ENCODE assay signal across 7 mouse cellular contexts in genomic region chrX:136741651-136742201, GRCm38 (mm10). TPM values are rescaled to one million over a fixed set of nuclear protein-coding genes. Genes with fewer than 3 reads are reported as not detected.
DNase-seq lines count a peak whose midpoint lies in the region; ATAC-seq lines count a peak whose summit lies in the region.

No protein-coding gene starts in this region.

- DNase-seq in adrenal gland, adult 2 months: peak; percentile 91
- peak; percentile 76 for DNase-seq in embryo, embryonic 10 days (ENCODE audit: low spot score)
- DNase-seq in gastrocnemius, postnatal 10 days: peak; percentile 73
- DNase-seq in spleen, postnatal 36 days (ENCODE audit: low spot score in 2 of 2): peak; percentile 77 to 83

- H3K4me1 ChIP-seq in intestine, embryonic 16.5 days (ENCODE audit: control insufficient read depth, insufficient read depth, low read length): peaks cover 3% of the 10 kb centered on the region; the same call in 1 of the 2 replicates
- H3K4me1 ChIP-seq in limb, embryonic 15.5 days: 0 out of 2 replicates have a peak, but pooled peaks cover 2% of the 10 kb centered on the region
- peaks cover 7% of the 10 kb centered on the region for H3K4me1 ChIP-seq in midbrain, embryonic 16.5 days (ENCODE audit: control insufficient read depth, insufficient read depth, low read length)

- peak overlapping the region; percentile 45 for H3K4me2 ChIP-seq in intestine, embryonic 16.5 days (ENCODE audit: low read depth, low read length)
- H3K4me2 ChIP-seq in limb, embryonic 15.5 days: peak overlapping the region; percentile 36
- peak overlapping the region; percentile 58 for H3K4me2 ChIP-seq in midbrain, embryonic 16.5 days (ENCODE audit: low read length)

- H3K4me3 ChIP-seq in intestine, embryonic 16.5 days (ENCODE audit: low read length): peak overlapping the region; percentile 49
- H3K4me3 ChIP-seq in limb, embryonic 15.5 days: peak overlapping the region; percentile 50
- peak overlapping the region; percentile 50 for H3K4me3 ChIP-seq in midbrain, embryonic 16.5 days (ENCODE audit: low read depth, low read length)

- no peaks in the 10 kb centered on the region for H3K36me3 ChIP-seq in intestine, embryonic 16.5 days (ENCODE audit: control insufficient read depth, insufficient read depth, low read length)
- no peaks in the 10 kb centered on the region for H3K36me3 ChIP-seq in limb, embryonic 15.5 days
- H3K36me3 ChIP-seq in midbrain, embryonic 16.5 days (ENCODE audit: control insufficient read depth, insufficient read depth, low read length): no peaks in the 10 kb centered on the region

- H3K27me3 ChIP-seq in intestine, embryonic 16.5 days (replicated peaks; ENCODE audit: control insufficient read depth, insufficient read depth, low read length): no peaks in the 10 kb centered on the region
- no peaks in the 10 kb centered on the region for H3K27me3 ChIP-seq in limb, embryonic 15.5 days
- no peaks in the 10 kb centered on the region for H3K27me3 ChIP-seq in midbrain, embryonic 16.5 days (ENCODE audit: control insufficient read depth, insufficient read depth, low read depth, low read length)

- H3K9me3 ChIP-seq in intestine, embryonic 16.5 days (ENCODE audit: control insufficient read depth, low read length): no peaks in the 10 kb centered on the region
- H3K9me3 ChIP-seq in limb, embryonic 15.5 days: no peaks in the 10 kb centered on the region
- H3K9me3 ChIP-seq in midbrain, embryonic 16.5 days (replicated peaks; ENCODE audit: control insufficient read depth, low read length, poor library complexity, severe bottlenecking): no peaks in the 10 kb centered on the region

- H3K9ac ChIP-seq in intestine, embryonic 16.5 days (ENCODE audit: low read depth, low read length): peak overlapping the region; percentile 69
- H3K9ac ChIP-seq in limb, embryonic 15.5 days: 0 out of 2 replicates have a peak overlapping the region, but pooled peaks have one; percentile 35
- peak overlapping the region; percentile 69 for H3K9ac ChIP-seq in midbrain, embryonic 16.5 days (ENCODE audit: low read depth, low read length)

- H3K27ac ChIP-seq in intestine, embryonic 16.5 days (ENCODE audit: low read length): peak overlapping the region; percentile 91
- peak overlapping the region; percentile 95 for H3K27ac ChIP-seq in limb, embryonic 15.5 days
- peak overlapping the region; percentile 92 for H3K27ac ChIP-seq in midbrain, embryonic 16.5 days (ENCODE audit: low read length)

- 21% methylated on average over 45 of the region's 46 CpGs for WGBS in intestine, embryonic 16.5 days
- WGBS in limb, embryonic 15.5 days: 27% methylated on average over 44 of the region's 46 CpGs
- 22% methylated on average over 42 of the region's 46 CpGs for WGBS in midbrain, embryonic 16.5 days

- ATAC-seq in intestine, embryonic 16.5 days: peak; percentile 80
- peak; percentile 81 for ATAC-seq in limb, embryonic 15.5 days (ENCODE audit: insufficient number of reproducible peaks, low FRiP score, low TSS enrichment, low read depth)
- peak; percentile 86 for ATAC-seq in midbrain, embryonic 16.5 days

RNA-seq across cellular contexts. Expression of gene Morf4l2, which starts 1.8 kb away (rescaled TPM):
- total RNA-seq in adrenal gland, adult 2 months (2021): 100 to 1,000 TPM; 323 to 342 TPM
- 10.3 and 10.5 TPM in 2 replicates for polyA plus RNA-seq in adrenal gland, adult 2 months (2012; rRNA removed)
- total RNA-seq in gastrocnemius, postnatal 10 days (2021): 100 to 1,000 TPM; 188 to 232 TPM
- 417 and 440 TPM in 2 replicates for polyA plus RNA-seq in intestine, embryonic 16.5 days (2015; fragmentation: Nextera tagmentation; extraction: Ambion mirVana)
- polyA plus RNA-seq in limb, embryonic 15.5 days (2015; fragmentation: Nextera tagmentation; extraction: Ambion mirVana): 636 and 640 TPM in 2 replicates
- 612 and 639 TPM in 2 replicates for polyA plus RNA-seq in midbrain, embryonic 16.5 days (2015; fragmentation: Nextera tagmentation; extraction: Ambion mirVana)

RNA-seq across cellular contexts. Expression of gene Tceal1, which starts 33.9 kb away (rescaled TPM):
- 10 to 100 TPM; 10.3 to 11.8 TPM for total RNA-seq in adrenal gland, adult 2 months (2021)
- 0.81 and 1.1 TPM in 2 replicates for polyA plus RNA-seq in adrenal gland, adult 2 months (2012; rRNA removed)
- 1 to 10 TPM; 5.1 to 5.2 TPM for total RNA-seq in gastrocnemius, postnatal 10 days (2021)
- 5.8 and 6.5 TPM in 2 replicates for polyA plus RNA-seq in intestine, embryonic 16.5 days (2015; fragmentation: Nextera tagmentation; extraction: Ambion mirVana)
- polyA plus RNA-seq in limb, embryonic 15.5 days (2015; fragmentation: Nextera tagmentation; extraction: Ambion mirVana): 12.9 and 15.0 TPM in 2 replicates
- 25.0 and 29.3 TPM in 2 replicates for polyA plus RNA-seq in midbrain, embryonic 16.5 days (2015; fragmentation: Nextera tagmentation; extraction: Ambion mirVana)

RNA-seq across cellular contexts. Expression of gene Glra4, which starts 38.2 kb away (rescaled TPM):
- under 1 TPM; 0.14 TPM for total RNA-seq in adrenal gland, adult 2 months (2021)
- not detected in 2 replicates for polyA plus RNA-seq in adrenal gland, adult 2 months (2012; rRNA removed)
- total RNA-seq in gastrocnemius, postnatal 10 days (2021): not detected
- polyA plus RNA-seq in intestine, embryonic 16.5 days (2015; fragmentation: Nextera tagmentation; extraction: Ambion mirVana): not detected in 2 replicates
- not detected in 2 replicates for polyA plus RNA-seq in limb, embryonic 15.5 days (2015; fragmentation: Nextera tagmentation; extraction: Ambion mirVana)
- polyA plus RNA-seq in midbrain, embryonic 16.5 days (2015; fragmentation: Nextera tagmentation; extraction: Ambion mirVana): not detected in 2 replicates

Comparison
In these comparisons a context has a peak if more than half of its experiments do, and no peak if none do; other contexts are left out.
1. Peak in every context shown above with its lines: DNase-seq, ATAC-seq, H3K4me3 ChIP-seq and H3K27ac ChIP-seq.
2. RNA of gene Morf4l2, which starts 1.8 kb away (polyA plus RNA-seq): 636 to 640 TPM in limb, embryonic 15.5 days, 612 to 639 TPM in midbrain, embryonic 16.5 days and 417 to 440 TPM in intestine, embryonic 16.5 days; 10.3 to 10.5 TPM in adrenal gland, adult 2 months; every median in the first group is over 10 times any median in the second.